Mouse (Mus musculus) telencephalon, adult 2 months (tissue): Measurements from ENCODE around the gene Fpgs.

Experiments
- DNase-seq: peaks from one replicate; pipeline ENCODE4 v3.0.0-alpha.2; 2011; ENCODE audit warnings: low read depth, low spot score

Fpgs gene

GRCm38 (mm10) chr2:32700966-32701743 is 2.8 kb downstream of the Fpgs start:
- no peak for DNase-seq

DNA sequence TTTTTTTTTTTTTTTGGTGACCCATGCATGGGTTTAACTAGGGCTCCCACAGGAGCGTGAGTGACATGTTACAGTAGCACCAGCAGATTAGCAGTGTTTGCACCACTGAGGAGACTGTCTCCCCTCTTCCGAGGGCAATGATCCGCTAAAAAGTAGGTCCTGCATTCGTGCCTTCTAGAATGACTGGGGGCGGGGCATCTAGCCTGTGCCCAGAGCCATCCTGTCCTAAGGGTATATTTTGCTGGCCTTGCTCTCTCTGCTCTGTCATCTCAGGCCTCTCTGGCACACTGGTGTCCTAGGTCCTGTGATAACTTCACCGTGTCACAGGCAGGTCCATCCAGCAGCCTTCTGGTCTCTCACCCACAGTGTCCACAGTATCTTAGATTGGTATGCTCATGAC is 4.3 kb downstream of the Fpgs start:
- DNase-seq, result no peak

DNA sequence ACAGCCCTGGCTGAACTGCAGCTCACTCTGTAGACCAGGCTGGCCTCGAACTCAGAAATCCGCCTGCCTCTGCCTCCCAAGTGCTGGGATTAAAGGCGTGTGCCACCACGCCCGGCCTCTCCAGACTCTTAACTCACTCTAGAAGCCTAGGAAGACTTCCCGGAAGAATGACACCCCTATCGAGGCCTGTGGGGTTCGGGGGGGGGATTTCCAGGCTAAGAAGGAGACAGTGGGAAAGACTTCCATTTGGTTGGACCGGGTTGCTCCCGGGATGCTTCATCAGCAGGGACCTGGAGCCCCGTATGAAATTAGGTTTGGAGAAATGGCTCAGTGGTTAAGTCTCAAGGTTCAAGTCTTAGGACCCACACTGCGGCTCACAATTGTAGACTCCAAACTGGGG is 9.3 kb downstream of the Fpgs start:
- no peak for DNase-seq

GRCm38 (mm10) chr2:32693823-32694411 is 10.0 kb downstream of the Fpgs start:
- peak; percentile 97 for DNase-seq

- no peak for DNase-seq
Observed at GRCm38 (mm10) chr2:32693282-32693681, 10.7 kb downstream of the Fpgs start.

DNA sequence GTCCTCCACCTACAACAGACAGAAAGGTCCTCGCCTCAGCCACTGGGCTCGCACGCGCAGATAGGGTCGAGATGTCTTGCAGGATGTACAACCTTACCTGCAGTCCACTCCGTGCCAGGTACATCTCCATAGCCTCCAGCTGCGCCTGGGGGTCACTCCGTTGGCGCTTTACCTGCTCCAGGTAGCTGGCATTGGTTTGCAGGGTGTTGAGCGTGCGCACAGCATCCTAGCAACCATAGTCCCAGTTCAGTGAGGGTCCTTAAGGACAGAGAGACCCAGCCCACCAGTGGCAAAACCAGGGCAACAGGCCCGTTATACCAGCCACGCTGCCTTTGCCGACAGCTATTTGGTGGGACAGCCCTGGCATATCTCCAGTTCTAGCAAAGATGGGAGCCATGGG is 11.4 kb downstream of the Fpgs start:
- DNase-seq, result no peak

- DNase-seq, result no peak
Observed at GRCm38 (mm10) chr2:32691041-32691440, 12.9 kb downstream of the Fpgs start.

DNA sequence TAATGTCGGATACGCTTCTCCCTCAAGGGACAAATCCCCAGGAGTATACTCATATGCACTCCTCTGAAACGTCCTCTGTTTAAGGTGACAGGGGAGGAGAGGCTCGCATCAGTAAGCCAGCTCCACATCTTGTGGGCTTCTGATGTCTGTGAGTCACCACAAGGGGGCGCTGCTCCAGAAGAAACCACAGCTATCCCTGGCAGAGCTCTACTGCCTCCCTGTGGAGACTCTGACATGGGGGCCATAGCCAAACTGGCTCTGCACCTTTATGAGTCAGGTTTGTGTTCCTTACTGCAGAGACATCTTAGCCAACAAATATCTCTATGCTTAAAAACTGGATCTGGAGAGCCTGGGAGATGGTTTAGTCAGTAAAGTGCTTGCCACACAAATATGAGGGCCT is 14.5 kb downstream of the Fpgs start:
- DNase-seq, result peak; percentile 83

- DNase-seq, result no peak
Observed at GRCm38 (mm10) chr2:32687562-32687961, 16.4 kb downstream of the Fpgs start.

DNA sequence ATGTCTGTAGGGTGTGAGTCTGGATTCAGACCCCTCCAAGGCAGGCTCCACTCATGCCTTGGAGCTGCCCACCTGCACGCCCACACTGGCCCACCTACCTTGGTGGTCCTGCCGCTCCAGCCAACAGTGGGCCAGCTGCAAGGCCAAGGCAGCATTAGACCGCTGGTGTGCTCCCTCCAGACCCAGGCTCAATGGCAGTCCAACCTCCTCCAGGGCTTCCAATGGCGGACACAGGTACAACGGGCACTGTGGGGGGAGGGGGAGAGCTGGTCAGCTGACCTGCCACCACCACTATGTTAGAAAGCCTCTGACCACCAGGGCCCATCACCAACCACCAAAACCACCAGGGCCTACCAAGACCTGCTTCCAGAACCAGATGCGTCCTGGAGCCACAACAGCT is 17.3 kb downstream of the Fpgs start:
- no peak for DNase-seq

DNA sequence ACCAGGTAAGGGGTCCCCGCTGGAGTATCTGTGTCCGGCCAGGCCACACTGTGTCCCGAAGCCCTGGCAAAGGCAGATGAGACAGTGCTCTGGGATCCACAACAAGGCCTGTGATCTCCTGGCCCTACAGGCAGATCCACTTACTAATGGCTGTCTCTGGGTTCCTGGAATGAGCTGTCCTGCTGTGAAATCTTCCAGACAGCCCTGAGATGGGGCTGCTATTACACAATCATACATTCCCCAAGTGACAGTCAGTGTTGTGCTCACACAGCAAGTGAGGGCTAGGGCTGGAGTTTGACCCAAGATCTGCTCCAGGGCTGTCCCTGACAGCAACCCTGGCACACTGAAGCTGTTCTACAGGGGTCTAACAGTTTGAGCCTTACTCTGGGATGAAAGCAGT is 18.1 kb downstream of the Fpgs start:
- DNase-seq, result no peak

DNA sequence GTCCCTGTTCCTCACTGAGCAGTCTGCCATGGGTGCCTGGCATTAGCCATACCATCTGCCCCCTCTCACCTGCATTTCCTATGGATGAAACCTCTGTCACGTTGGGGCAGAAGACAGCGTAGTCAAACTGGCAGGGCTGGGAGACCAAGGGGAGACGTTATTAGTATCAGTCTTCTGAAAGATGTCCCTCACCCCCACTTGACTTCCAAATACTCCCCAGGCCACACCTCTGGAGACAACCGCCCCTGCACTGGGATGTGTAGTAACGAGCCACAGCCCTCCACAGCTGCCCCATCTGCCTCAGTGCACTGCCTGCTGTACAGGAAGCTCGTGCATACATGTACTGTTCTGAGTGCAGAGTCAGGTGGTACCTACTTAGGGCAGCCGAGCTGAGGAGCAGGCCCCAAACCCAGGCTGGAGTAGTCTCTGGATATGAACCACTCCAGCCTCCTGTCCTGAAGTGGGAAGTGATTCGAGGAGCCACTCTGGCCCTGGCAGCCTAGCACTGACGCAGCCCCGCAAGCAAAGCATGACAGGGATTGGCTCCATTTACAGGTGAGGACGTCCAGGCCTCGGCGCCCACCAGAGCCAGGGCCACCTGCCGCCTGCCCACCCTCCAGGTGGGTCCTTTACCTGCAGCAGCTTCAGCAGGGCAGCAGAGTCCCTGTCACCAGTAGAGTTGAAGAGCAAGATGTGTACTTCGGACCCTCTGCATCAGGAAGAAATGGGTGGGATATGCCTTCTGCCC is 19.1 kb downstream of the Fpgs start:
- DNase-seq, result no peak

DNA sequence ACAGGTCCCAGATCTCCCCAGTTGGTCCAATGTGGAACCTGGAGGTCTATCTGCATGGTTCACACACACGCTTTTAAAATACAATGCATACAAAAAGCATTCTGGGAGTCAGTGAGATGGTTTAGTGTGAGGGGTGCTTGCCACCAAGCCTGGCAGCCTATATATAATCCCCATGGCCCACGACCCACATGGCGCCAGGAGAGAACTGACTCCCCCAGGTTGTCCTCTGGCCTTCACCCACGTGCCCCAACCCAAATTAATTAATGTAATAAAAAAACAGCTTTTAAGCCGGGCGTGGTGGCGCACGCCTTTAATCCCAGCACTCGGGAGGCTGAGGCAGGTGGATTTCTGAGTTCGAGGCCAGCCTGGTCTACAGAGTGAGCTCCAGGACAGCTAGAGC is 20.2 kb downstream of the Fpgs start:
- DNase-seq, result no peak

DNA sequence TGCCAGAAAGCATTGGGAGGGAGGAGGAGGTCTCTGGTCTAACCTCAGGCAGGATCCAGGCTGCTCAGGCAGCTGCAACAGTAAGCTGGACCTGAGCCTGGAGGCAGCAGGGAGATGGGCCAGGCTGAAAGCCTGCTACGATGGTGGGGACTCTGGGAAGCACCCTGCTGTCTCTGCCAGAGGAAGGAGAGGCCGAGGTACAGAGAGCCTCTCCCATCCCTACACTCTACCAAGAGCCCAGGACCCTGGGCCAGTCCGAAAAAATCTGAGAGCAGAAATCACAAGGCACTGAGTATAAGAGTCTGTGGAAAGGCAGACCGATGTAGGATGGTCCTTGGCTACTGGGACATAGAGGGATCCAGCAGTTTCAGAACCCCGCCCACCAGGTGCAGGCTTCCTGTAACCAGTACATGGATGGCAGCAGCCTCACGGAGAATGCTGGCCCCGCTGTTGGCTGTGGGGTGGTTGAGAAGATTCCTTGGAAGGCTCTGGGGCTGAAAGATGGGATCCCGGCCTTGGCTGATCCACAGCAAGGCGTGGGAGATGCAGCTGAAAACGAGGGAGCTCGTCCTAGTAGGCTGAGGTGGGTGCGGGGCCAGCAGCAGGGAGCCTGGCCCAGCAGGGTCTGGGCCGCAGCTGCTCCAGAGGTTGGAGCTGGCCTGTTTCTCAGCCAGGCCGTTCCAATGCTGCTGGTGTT is 21.1 kb downstream of the Fpgs start:
- DNase-seq, result no peak

DNA sequence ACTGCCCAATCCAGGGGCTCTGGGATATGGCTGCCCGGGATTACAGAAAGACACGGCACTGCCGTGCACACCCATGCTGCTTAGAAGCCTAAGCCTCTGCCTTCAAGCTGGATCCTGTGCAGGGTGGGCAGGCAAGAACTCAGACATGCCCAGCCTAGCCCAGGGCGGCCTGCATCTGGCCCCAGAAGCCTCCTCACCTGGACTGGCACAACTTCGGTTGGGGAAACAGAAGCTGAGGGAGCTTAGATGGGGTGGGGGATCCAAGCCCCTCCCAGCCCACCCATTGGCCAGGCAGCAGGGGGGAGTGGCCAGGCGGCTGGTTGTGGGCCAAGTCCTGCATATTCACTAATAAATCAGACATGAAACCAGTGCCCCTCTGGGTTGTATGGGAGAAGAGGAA is 22.2 kb downstream of the Fpgs start:
- DNase-seq, result no peak

- DNase-seq, result no peak
Observed at GRCm38 (mm10) chr2:32680961-32681650, 22.8 kb downstream of the Fpgs start.

- DNase-seq, result peak; percentile 68
Observed at GRCm38 (mm10) chr2:32680051-32680451, 23.9 kb downstream of the Fpgs start.

DNA sequence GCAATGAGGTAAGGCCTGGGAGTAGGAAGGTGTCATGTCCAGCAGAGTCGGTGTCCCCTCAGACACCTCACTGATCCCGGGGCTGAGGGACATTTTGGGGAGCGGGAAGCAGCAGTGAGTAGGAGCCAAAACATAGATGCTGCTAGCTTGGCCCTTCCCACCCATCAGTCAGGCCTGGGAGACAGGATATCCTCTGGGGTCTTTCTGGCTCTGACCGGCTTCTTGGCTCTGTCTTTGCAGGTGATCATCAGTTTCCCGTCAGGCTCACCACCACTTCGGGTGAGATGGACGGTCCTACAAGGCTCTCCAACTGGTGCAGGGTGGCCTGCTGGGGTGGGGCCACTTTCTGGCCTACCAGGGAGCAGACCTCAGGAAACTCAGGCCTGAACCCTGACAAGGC is 26.3 kb downstream of the Fpgs start:
- no peak for DNase-seq

DNA sequence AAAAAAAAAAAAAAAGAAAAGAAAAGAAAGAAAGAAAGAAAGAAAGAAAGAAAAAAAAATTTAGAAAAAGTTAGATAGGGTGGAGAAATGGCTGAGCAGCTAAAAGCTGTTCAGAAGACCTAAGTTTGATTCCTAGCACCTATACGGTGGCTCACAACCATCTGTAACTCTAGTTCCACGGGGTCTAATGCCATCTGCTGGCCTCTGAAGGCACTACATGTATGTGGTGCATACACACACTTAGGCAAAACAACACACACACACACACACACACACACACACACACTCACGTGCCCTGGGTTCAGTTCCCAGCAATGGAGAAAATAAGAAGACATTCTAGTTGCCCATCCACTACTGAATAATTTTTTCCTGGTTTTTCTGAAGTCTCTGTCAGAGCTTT is 27.1 kb downstream of the Fpgs start:
- no peak for DNase-seq

GRCm38 (mm10) chr2:32673176-32673917 is 30.6 kb downstream of the Fpgs start:
- DNase-seq, result no peak
